Mouse (Mus musculus): Measurements from ENCODE around the gene Nrxn1. TPM values are rescaled to one million over a fixed set of nuclear protein-coding genes. Genes with fewer than 3 reads are reported as not detected.
A peak's percentile ranks its signal among the peaks of the same experiment; 100 is the strongest.

Gene Nrxn1
- 4.1 and 5.4 TPM in 2 replicates for polyA plus RNA-seq (2015; fragmentation: Nextera tagmentation; extraction: Ambion mirVana)

GRCm38 (mm10) chr17:91093042-91093080, at the start of gene Nrxn1:
Nrxn1 (minus strand) TSS chr17:91093071.
- no peaks in the 10 kb centered on the region for H3K27me3 ChIP-seq
- H3K36me3 ChIP-seq: no peaks in the 10 kb centered on the region
- H3K4me1 ChIP-seq: 0 out of 2 replicates have a peak, but pooled peaks cover 3% of the 10 kb centered on the region
- peak within 1 kb of the TSS; percentile 27 for H3K4me3 ChIP-seq (replicated peaks)
- no peak for ATAC-seq (replicated peaks; ENCODE audit: low FRiP score)
- 0% methylated on average over 1 of the region's 1 CpGs for WGBS
- no peak within 1 kb of the TSS for H3K9ac ChIP-seq
- peak within 1 kb of the TSS; percentile 51 for H3K4me2 ChIP-seq
- no peak within 1 kb of the TSS for H3K27ac ChIP-seq
- peaks cover 7% of the 10 kb centered on the region for H3K9me3 ChIP-seq (replicated peaks)

- Histone ChIP-seq H3K36me3 (no peaks in the 10 kb centered on the region), H3K27me3 (no peaks in the 10 kb centered on the region), H3K4me1 (no peaks in the 10 kb centered on the region), H3K4me2 (no peak overlapping the region), H3K4me3 (replicated peaks) (no peak overlapping the region), H3K9me3 (replicated peaks) (no peaks in the 10 kb centered on the region), H3K27ac (no peak overlapping the region), H3K9ac (no peak overlapping the region)
- ATAC-seq (replicated peaks; ENCODE audit: low FRiP score): no peak
- WGBS: 71% methylated on average over 3 of the region's 3 CpGs
Measured at GRCm38 (mm10) chr17:91136859-91137258, 44.0 kb upstream of the Nrxn1 start.

DNA sequence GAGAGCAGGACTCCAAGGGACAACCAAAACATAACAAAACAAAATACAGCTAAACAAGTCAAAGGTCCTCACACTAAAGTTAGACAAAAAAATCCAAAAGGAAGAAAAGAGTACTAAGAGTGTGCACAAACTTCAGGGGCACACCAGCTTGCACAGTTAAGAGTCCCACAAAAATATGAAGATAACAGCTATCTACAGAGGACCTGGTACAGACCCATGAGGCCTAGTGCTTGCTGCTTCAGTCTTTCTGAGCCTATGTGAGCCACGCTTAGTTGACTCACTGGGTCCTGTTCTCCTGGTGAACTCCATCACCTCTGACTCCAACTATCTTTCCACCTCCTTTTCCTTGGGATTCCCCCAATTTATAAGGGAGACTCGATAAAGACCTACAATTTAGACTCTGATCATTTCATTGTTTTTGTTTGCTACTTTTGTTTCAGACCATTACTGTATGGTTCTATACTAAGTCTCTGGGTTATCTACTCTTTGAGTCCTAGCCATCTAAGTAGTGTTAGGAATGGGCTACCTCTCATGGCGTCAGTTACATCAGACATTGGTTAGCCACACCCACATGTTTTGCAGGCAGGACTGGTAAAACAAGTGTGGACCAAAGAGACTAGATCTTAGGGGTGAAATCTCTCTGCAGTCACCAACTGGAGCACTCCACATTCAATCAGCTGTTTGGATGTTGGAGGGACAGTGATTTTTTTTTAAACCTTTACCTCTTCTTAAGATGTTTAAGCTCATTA, 20.2 kb upstream of the Nrxn1 start:
- Histone ChIP-seq H3K36me3 (no peaks in the 10 kb centered on the region), H3K27ac (no peak overlapping the region), H3K4me2 (no peak overlapping the region), H3K4me3 (replicated peaks) (no peak overlapping the region), H3K9me3 (replicated peaks) (no peaks in the 10 kb centered on the region), H3K4me1 (no peaks in the 10 kb centered on the region), H3K27me3 (no peaks in the 10 kb centered on the region), H3K9ac (no peak overlapping the region)
- WGBS: 86% methylated on average over 3 of the region's 3 CpGs
- no peak for ATAC-seq (replicated peaks; ENCODE audit: low FRiP score)

DNA sequence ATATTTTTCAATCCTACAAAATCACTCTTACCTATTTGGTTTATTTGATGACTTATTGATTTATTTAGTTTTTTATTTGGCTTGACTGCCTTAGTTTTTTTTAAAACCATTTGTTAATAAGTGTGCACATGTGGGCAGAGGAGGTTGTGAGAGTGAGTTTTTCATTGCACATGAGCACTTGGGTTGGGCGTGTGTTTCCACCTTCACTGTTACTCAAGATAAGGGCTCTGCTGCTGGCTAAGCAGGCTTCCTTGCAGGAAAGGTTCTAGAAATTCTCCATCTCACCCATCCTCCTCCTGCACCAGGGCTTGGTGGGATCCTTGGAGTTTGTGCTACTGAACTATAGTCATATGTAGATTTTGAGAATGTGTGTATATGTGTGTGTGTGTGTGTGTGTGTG, 19.2 kb upstream of the Nrxn1 start:
- Histone ChIP-seq H3K4me3 (replicated peaks) (no peak overlapping the region), H3K4me2 (no peak overlapping the region), H3K9me3 (replicated peaks) (no peaks in the 10 kb centered on the region), H3K36me3 (no peaks in the 10 kb centered on the region), H3K9ac (no peak overlapping the region), H3K27me3 (no peaks in the 10 kb centered on the region), H3K4me1 (no peaks in the 10 kb centered on the region), H3K27ac (no peak overlapping the region)
- 91% methylated on average over 1 of the region's 1 CpGs for WGBS
- ATAC-seq (replicated peaks; ENCODE audit: low FRiP score): no peak

GRCm38 (mm10) chr17:91093081-91093875, 407 bp upstream of the Nrxn1 start:
- ATAC-seq (replicated peaks; ENCODE audit: low FRiP score): no peak
- Histone ChIP-seq H3K27ac (no peak overlapping the region), H3K27me3 (no peaks in the 10 kb centered on the region)

GRCm38 (mm10) chr17:91092421-91093041, 340 bp downstream of the Nrxn1 start:
- ATAC-seq (replicated peaks; ENCODE audit: low FRiP score): peak; percentile 97
- Histone ChIP-seq H3K9ac (no peak overlapping the region), H3K27ac (no peak overlapping the region), H3K4me1 (0 out of 2 replicates have a peak, but pooled peaks cover 3% of the 10 kb centered on the region), H3K4me3 (replicated peaks) (peak overlapping the region; percentile 27), H3K9me3 (replicated peaks) (peaks cover 8% of the 10 kb centered on the region), H3K4me2 (peak overlapping the region; percentile 51), H3K27me3 (no peaks in the 10 kb centered on the region), H3K36me3 (no peaks in the 10 kb centered on the region)
- 1% methylated on average over 18 of the region's 21 CpGs for WGBS

More at GRCm38 (mm10) chr17:91093081-91093875, 407 bp upstream of the Nrxn1 start:
- H3K9ac ChIP-seq: no peak overlapping the region
- 30% methylated on average over 12 of the region's 12 CpGs for WGBS
- peaks cover 3% of the 10 kb centered on the region; the same call in 1 of the 2 replicates for H3K9me3 ChIP-seq (replicated peaks)
- H3K4me2 ChIP-seq: no peak overlapping the region
- H3K4me3 ChIP-seq (replicated peaks): no peak overlapping the region
- H3K4me1 ChIP-seq: 0 out of 2 replicates have a peak, but pooled peaks cover 3% of the 10 kb centered on the region
- no peaks in the 10 kb centered on the region for H3K36me3 ChIP-seq

- H3K4me1 ChIP-seq: 0 out of 2 replicates have a peak, but pooled peaks cover 3% of the 10 kb centered on the region
- H3K9me3 ChIP-seq (replicated peaks): peaks cover 8% of the 10 kb centered on the region
- WGBS: 50% methylated on average over 1 of the region's 1 CpGs
- no peak overlapping the region for H3K9ac ChIP-seq
- H3K4me3 ChIP-seq (replicated peaks): no peak overlapping the region
- no peaks in the 10 kb centered on the region for H3K27me3 ChIP-seq
- no peaks in the 10 kb centered on the region for H3K36me3 ChIP-seq
- ATAC-seq (replicated peaks; ENCODE audit: low FRiP score): no peak
- no peak overlapping the region for H3K27ac ChIP-seq
- no peak overlapping the region for H3K4me2 ChIP-seq
Measured at GRCm38 (mm10) chr17:91090631-91091030, 2.2 kb downstream of the Nrxn1 start.

DNA sequence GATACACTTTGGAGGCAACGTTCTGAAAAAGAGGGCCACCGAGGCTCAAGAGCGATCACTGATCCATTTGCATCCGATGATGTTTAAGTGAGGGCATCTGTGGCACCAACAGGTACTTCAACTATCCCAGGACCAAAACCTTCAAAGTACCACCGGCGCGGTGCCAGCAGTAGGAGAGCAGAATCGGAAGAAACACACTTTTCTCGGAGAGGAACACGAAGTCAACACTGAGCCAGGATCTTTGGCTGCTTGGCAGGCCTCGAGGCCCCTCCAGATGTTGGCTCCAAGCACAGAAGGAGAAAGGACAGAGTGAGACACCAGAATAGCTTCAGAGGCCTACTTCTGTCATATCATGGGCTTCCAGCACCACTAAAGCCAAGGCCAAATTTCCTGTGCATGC, 3.9 kb downstream of the Nrxn1 start:
- H3K4me1 ChIP-seq: 0 out of 2 replicates have a peak, but pooled peaks cover 3% of the 10 kb centered on the region
- H3K9me3 ChIP-seq (replicated peaks): peaks cover 8% of the 10 kb centered on the region
- H3K36me3 ChIP-seq: no peaks in the 10 kb centered on the region
- no peak overlapping the region for H3K27ac ChIP-seq
- H3K4me3 ChIP-seq (replicated peaks): no peak overlapping the region
- no peak overlapping the region for H3K9ac ChIP-seq
- H3K27me3 ChIP-seq: no peaks in the 10 kb centered on the region
- no peak for ATAC-seq (replicated peaks; ENCODE audit: low FRiP score)
- H3K4me2 ChIP-seq: no peak overlapping the region
- WGBS: 86% methylated on average over 11 of the region's 11 CpGs

DNA sequence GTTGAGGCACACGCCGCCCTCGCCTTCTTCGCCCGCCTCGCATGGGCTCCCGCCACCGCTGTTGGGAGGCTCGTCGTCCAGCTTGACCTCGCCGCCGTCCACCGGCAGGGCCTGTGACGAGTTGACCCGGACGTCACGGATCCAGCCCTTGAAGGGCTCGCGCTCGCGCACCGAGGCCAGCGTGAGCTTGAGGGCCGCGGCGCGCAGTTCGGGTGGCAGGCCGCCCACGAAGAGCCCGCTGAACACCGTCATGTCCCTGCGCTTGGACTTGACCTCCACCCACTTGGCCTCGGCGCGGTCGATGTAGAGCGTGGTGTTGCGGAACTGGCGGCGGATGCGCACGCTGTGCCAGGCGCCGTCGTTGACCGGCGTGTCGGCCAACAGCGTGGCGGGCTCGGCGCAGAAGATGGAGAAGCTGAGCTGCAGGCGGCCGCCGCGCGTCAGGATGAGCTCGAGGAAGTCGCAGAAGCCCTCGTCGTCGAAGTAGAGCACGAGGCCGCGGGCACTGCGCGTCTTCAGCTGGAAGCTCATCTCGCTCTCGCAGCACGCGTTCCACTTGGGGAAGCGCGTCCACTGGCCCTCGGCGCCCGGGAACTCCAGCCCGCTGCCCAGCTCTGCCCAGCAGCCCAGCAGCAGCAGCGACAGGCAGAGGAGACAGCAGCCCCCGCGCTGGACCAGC, 4.7 kb downstream of the Nrxn1 start:
- no peak overlapping the region for H3K9ac ChIP-seq
- H3K27me3 ChIP-seq: no peaks in the 10 kb centered on the region
- H3K9me3 ChIP-seq (replicated peaks): peaks cover 8% of the 10 kb centered on the region
- ATAC-seq (replicated peaks; ENCODE audit: low FRiP score): no peak
- H3K4me3 ChIP-seq (replicated peaks): no peak overlapping the region
- 81% methylated on average over 80 of the region's 82 CpGs for WGBS
- H3K4me1 ChIP-seq: 0 out of 2 replicates have a peak, but pooled peaks cover 3% of the 10 kb centered on the region
- H3K36me3 ChIP-seq: no peaks in the 10 kb centered on the region
- H3K27ac ChIP-seq: no peak overlapping the region
- no peak overlapping the region for H3K4me2 ChIP-seq

GRCm38 (mm10) chr17:91086412-91086811, 6.5 kb downstream of the Nrxn1 start:
- Histone ChIP-seq H3K36me3 (no peaks in the 10 kb centered on the region), H3K4me3 (replicated peaks) (no peak overlapping the region), H3K27ac (no peak overlapping the region), H3K4me2 (no peak overlapping the region), H3K9ac (no peak overlapping the region), H3K27me3 (no peaks in the 10 kb centered on the region), H3K9me3 (replicated peaks) (peaks cover 8% of the 10 kb centered on the region), H3K4me1 (no peaks in the 10 kb centered on the region)
- no peak for ATAC-seq (replicated peaks; ENCODE audit: low FRiP score)
- 88% methylated on average over 1 of the region's 1 CpGs for WGBS

GRCm38 (mm10) chr17:91085416-91085815, 7.5 kb downstream of the Nrxn1 start:
- ATAC-seq (replicated peaks; ENCODE audit: low FRiP score): no peak
- Histone ChIP-seq H3K9me3 (replicated peaks) (peaks cover 8% of the 10 kb centered on the region), H3K36me3 (no peaks in the 10 kb centered on the region), H3K4me2 (no peak overlapping the region), H3K4me1 (no peaks in the 10 kb centered on the region), H3K27ac (no peak overlapping the region), H3K9ac (no peak overlapping the region), H3K4me3 (replicated peaks) (no peak overlapping the region), H3K27me3 (no peaks in the 10 kb centered on the region)
- WGBS: 89% methylated on average over 2 of the region's 2 CpGs

DNA sequence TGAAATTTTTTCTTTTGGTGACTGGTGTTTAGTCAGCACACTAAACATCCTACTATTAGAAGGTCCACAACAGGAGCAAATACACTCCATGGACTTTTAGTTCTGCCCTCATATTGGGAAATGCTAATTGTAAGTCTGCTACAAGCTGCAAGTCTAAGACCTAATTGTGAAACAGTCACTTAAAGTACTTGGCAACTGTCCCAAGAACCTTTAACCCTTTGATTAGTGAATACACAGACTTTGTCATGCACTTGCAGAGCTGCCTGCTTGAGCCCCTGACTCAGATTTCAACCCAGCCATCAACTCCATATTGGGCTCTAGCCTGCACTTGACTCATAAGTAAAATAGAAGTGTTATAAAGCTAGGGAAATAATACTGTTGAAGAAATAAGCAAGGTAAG, 13.8 kb downstream of the Nrxn1 start:
- no peak for ATAC-seq (replicated peaks; ENCODE audit: low FRiP score)
- H3K36me3 ChIP-seq: no peaks in the 10 kb centered on the region
- no peak overlapping the region for H3K4me3 ChIP-seq (replicated peaks)
- no peak overlapping the region for H3K9ac ChIP-seq
- H3K4me1 ChIP-seq: no peaks in the 10 kb centered on the region
- H3K9me3 ChIP-seq (replicated peaks): no peaks in the 10 kb centered on the region
- no peak overlapping the region for H3K27ac ChIP-seq
- H3K27me3 ChIP-seq: no peaks in the 10 kb centered on the region
- no peak overlapping the region for H3K4me2 ChIP-seq

Data from kidney, embryonic 15.5 days (tissue).